Mouse (Mus musculus) olfactory bulb, adult 2 months (tissue): ENCODE data around the gene Sp9.

Experiments
- CTCF ChIP-seq: fragments of 200-500 bp; IDR thresholded peaks from 2 replicates; pipeline ENCODE4 v1.5.1; 2012; ENCODE audit warnings: low read depth, mild to moderate bottlenecking, low read length, moderate library complexity; ENCODE audit not compliant: insufficient read depth
- POLR2A ChIP-seq: fragments of 200-500 bp; IDR thresholded peaks from 2 replicates; pipeline ENCODE4 v1.6.1; 2012; ENCODE audit warnings: mild to moderate bottlenecking, low read depth, low read length, moderate library complexity; ENCODE audit not compliant: insufficient read depth

GRCm38 (mm10) chr2:73273249-73274118 lies 1.8 kb downstream of the Sp9 start:
- TF ChIP-seq CTCF (no peak), POLR2A (no peak)
